Mouse (Mus musculus): ENCODE data around the gene Ctsh.

DNA sequence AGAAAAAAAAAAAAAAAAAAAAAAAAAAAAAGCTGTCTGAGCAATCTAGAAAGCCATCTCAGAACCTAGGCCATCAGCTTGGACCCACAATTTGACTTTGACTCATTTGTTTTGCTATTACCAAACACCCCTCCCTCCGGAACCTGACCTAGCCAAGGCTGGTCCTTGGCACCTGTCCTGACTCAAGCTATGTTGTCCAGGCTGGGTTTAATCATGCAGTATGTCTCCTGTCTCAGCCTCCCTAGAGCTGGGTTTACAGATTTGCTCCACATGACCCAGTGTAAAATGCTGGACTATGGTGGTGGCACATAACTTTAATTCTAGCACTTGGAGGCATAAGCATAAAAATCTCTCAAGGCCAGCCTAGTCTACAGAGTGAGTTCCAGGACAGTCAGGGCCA is 29.0 kb downstream of the Ctsh start:
- TF ChIP-seq CTCF (conservative IDR thresholded peaks at IDR 0.05; ENCODE audit: low read length), result no peak
- no peak for TF ChIP-seq POU5F1 (IDR thresholded peaks at IDR 0.05; ENCODE audit: borderline replicate concordance, low read length)
